Mouse (Mus musculus): Measurements from ENCODE around the gene Nr2c1. TPM values are rescaled to one million over a fixed set of nuclear protein-coding genes. Genes with fewer than 3 reads are reported as not detected.

Gene Nr2c1
- polyA plus RNA-seq, 1 experiment from 2014 or later: 6.8 TPM

- Histone ChIP-seq H3K36me3 (ENCODE audit: control insufficient read depth, insufficient read depth) (peaks cover 14% of the 10 kb centered on the region), H3K27me3 (ENCODE audit: control insufficient read depth, insufficient read depth, low read length) (no peaks in the 10 kb centered on the region), H3K4me3 (ENCODE audit: low read length) (no peak overlapping the region), H3K9me3 (replicated peaks; ENCODE audit: control insufficient read depth, low read length) (no peaks in the 10 kb centered on the region), H3K9ac (ENCODE audit: low read length) (no peak overlapping the region), H3K4me1 (ENCODE audit: control insufficient read depth, insufficient read depth, low read length) (peaks cover 8% of the 10 kb centered on the region), H3K4me2 (ENCODE audit: low read depth, low read length) (no peak overlapping the region), H3K27ac (ENCODE audit: low read length) (no peak overlapping the region)
- no peak for ATAC-seq (replicated peaks; ENCODE audit: extremely low read depth, insufficient read depth, low FRiP score)
These were observed 6.0 kb downstream of the Nr2c1 start for GRCm38 (mm10) chr10:94153841-94154240.

DNA sequence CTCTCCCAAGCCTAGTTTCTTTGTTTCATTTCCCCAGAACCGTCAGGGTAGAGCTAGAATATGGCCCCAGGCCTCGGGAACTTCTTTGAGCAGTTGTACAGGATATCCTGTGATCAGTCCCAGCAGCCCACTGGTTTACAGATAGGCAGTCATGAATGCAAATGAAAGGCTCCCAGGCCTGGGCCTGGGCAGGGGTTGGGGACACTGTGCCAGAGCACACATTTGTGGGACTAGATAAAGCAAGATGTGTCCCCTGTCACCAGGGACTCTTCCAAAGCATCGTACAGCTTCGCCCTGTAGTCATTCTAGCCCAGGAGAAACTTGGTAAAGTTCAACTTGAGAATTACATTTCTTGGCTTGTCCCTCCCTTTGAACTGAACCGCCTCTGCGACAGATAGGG, 11.1 kb downstream of the Nr2c1 start:
- no peak overlapping the region for H3K27ac ChIP-seq (ENCODE audit: low read length)

GRCm38 (mm10) chr10:94159406-94159805, 11.6 kb downstream of the Nr2c1 start:
- H3K9ac ChIP-seq (ENCODE audit: low read length): no peak overlapping the region
- WGBS: 84% methylated on average over 4 of the region's 4 CpGs
- no peak overlapping the region for H3K27ac ChIP-seq (ENCODE audit: low read length)
- no peaks in the 10 kb centered on the region for H3K27me3 ChIP-seq (ENCODE audit: control insufficient read depth, insufficient read depth, low read length)
- H3K4me1 ChIP-seq (ENCODE audit: control insufficient read depth, insufficient read depth, low read length): no peaks in the 10 kb centered on the region
- H3K36me3 ChIP-seq (ENCODE audit: control insufficient read depth, insufficient read depth): peaks cover 30% of the 10 kb centered on the region
- no peak for ATAC-seq (replicated peaks; ENCODE audit: extremely low read depth, insufficient read depth, low FRiP score)
- H3K9me3 ChIP-seq (replicated peaks; ENCODE audit: control insufficient read depth, low read length): no peaks in the 10 kb centered on the region
- no peak overlapping the region for H3K4me3 ChIP-seq (ENCODE audit: low read length)
- no peak overlapping the region for H3K4me2 ChIP-seq (ENCODE audit: low read depth, low read length)

More for the DNA sequence above, 11.1 kb downstream of the Nr2c1 start:
- Histone ChIP-seq H3K4me1 (ENCODE audit: control insufficient read depth, insufficient read depth, low read length) (no peaks in the 10 kb centered on the region), H3K4me3 (ENCODE audit: low read length) (no peak overlapping the region), H3K27me3 (ENCODE audit: control insufficient read depth, insufficient read depth, low read length) (no peaks in the 10 kb centered on the region), H3K9ac (ENCODE audit: low read length) (no peak overlapping the region), H3K9me3 (replicated peaks; ENCODE audit: control insufficient read depth, low read length) (no peaks in the 10 kb centered on the region), H3K36me3 (ENCODE audit: control insufficient read depth, insufficient read depth) (peaks cover 30% of the 10 kb centered on the region), H3K4me2 (ENCODE audit: low read depth, low read length) (no peak overlapping the region)
- 80% methylated on average over 6 of the region's 6 CpGs for WGBS
- ATAC-seq (replicated peaks; ENCODE audit: extremely low read depth, insufficient read depth, low FRiP score): no peak

DNA sequence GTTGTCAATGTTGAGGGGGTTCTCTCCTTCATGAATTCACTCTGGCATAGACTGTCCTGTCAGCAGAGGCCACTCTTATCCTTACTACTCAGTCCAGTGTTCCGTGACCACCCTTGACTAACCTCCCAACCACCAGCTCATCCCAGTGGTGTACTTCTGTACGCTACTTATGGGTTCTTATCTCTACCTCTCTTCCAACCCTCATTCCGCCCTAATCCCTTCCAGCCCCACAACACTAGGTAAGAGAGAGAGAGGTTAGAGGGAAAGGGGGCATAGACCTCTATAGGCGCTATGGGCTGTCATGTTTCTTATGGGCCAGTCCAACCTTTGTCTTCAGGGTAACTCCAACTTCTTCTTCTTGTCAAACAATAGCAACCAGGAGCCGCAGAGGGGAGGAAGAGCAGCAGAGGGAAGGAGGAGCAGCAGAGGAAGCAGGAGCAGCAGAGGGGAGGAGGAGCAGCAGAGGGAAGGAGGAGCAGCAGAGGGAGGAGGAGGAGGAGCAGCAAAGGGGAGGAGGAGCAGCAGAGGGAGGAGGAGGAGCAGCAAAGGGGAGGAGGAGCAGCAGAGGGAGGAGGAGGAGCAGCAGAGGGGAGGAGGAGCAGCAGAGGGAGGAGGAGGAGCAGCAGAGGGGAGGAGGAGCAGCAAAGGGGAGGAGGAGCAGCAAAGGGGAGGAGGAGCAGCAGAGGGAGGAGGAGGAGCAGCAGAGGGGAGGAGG, 13.4 kb downstream of the Nr2c1 start:
- H3K27ac ChIP-seq (ENCODE audit: low read length): no peak overlapping the region
- H3K36me3 ChIP-seq (ENCODE audit: control insufficient read depth, insufficient read depth): peaks cover 35% of the 10 kb centered on the region
- WGBS: 76% methylated on average over 5 of the region's 5 CpGs
- H3K9me3 ChIP-seq (replicated peaks; ENCODE audit: control insufficient read depth, low read length): no peaks in the 10 kb centered on the region
- H3K4me3 ChIP-seq (ENCODE audit: low read length): no peak overlapping the region
- no peak for ATAC-seq (replicated peaks; ENCODE audit: extremely low read depth, insufficient read depth, low FRiP score)
- H3K4me1 ChIP-seq (ENCODE audit: control insufficient read depth, insufficient read depth, low read length): no peaks in the 10 kb centered on the region
- H3K9ac ChIP-seq (ENCODE audit: low read length): no peak overlapping the region
- H3K27me3 ChIP-seq (ENCODE audit: control insufficient read depth, insufficient read depth, low read length): no peaks in the 10 kb centered on the region
- no peak overlapping the region for H3K4me2 ChIP-seq (ENCODE audit: low read depth, low read length)

- Histone ChIP-seq H3K4me2 (ENCODE audit: low read depth, low read length) (no peak overlapping the region), H3K9ac (ENCODE audit: low read length) (no peak overlapping the region), H3K27ac (ENCODE audit: low read length) (no peak overlapping the region), H3K9me3 (replicated peaks; ENCODE audit: control insufficient read depth, low read length) (no peaks in the 10 kb centered on the region), H3K36me3 (ENCODE audit: control insufficient read depth, insufficient read depth) (peaks cover 34% of the 10 kb centered on the region), H3K4me3 (ENCODE audit: low read length) (no peak overlapping the region), H3K4me1 (ENCODE audit: control insufficient read depth, insufficient read depth, low read length) (no peaks in the 10 kb centered on the region), H3K27me3 (ENCODE audit: control insufficient read depth, insufficient read depth, low read length) (no peaks in the 10 kb centered on the region)
- ATAC-seq (replicated peaks; ENCODE audit: extremely low read depth, insufficient read depth, low FRiP score): no peak
- 89% methylated on average over 7 of the region's 7 CpGs for WGBS
These were observed 14.2 kb downstream of the Nr2c1 start for GRCm38 (mm10) chr10:94162031-94162430.

DNA sequence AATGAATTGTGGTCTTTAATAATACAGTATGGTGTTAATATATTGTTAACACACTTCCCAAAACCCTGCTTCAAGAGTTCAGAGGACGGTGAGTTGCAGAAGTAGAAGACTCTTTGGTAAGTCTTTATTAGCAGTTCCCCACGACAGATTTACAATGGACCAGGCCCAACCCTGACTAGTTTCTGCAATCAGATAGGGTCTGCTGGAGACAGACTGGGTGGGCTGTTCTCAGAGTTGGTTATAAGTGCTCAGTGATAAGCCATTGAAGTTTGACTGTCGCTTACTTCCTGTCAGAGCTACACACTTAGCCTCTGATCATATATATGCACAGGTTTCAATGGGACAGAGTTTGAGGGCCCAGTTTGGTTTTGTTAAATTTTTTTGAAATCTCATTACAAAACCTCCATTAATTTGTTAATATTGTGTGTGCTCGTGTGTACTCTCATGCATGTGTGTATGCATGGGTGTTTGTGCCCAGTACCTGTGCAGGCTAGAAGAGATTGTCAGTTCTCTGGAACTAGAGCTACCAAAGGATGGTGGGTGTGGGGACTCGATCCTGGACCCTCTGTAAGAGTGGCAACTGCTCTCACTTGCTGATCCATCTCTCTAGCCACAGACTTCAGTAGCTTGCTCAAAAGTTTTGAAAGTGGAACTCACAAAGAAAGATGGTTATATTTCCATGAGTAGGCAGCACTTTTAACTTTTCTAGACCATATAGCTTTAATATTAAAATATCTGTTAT, 16.5 kb downstream of the Nr2c1 start:
- Histone ChIP-seq H3K27ac (ENCODE audit: low read length) (no peak overlapping the region), H3K9ac (ENCODE audit: low read length) (no peak overlapping the region), H3K4me1 (ENCODE audit: control insufficient read depth, insufficient read depth, low read length) (no peaks in the 10 kb centered on the region), H3K9me3 (replicated peaks; ENCODE audit: control insufficient read depth, low read length) (no peaks in the 10 kb centered on the region), H3K27me3 (ENCODE audit: control insufficient read depth, insufficient read depth, low read length) (no peaks in the 10 kb centered on the region), H3K4me2 (ENCODE audit: low read depth, low read length) (no peak overlapping the region), H3K4me3 (ENCODE audit: low read length) (no peak overlapping the region), H3K36me3 (ENCODE audit: control insufficient read depth, insufficient read depth) (peaks cover 38% of the 10 kb centered on the region)
- 77% methylated on average over 5 of the region's 5 CpGs for WGBS
- no peak for ATAC-seq (replicated peaks; ENCODE audit: extremely low read depth, insufficient read depth, low FRiP score)

GRCm38 (mm10) chr10:94165426-94165825, 17.6 kb downstream of the Nr2c1 start:
- ATAC-seq (replicated peaks; ENCODE audit: extremely low read depth, insufficient read depth, low FRiP score): no peak
- Histone ChIP-seq H3K27ac (ENCODE audit: low read length) (no peak overlapping the region), H3K36me3 (ENCODE audit: control insufficient read depth, insufficient read depth) (peaks cover 43% of the 10 kb centered on the region), H3K9ac (ENCODE audit: low read length) (no peak overlapping the region), H3K4me3 (ENCODE audit: low read length) (no peak overlapping the region), H3K27me3 (ENCODE audit: control insufficient read depth, insufficient read depth, low read length) (no peaks in the 10 kb centered on the region), H3K4me2 (ENCODE audit: low read depth, low read length) (no peak overlapping the region), H3K9me3 (replicated peaks; ENCODE audit: control insufficient read depth, low read length) (peaks cover 5% of the 10 kb centered on the region), H3K4me1 (ENCODE audit: control insufficient read depth, insufficient read depth, low read length) (no peaks in the 10 kb centered on the region)
- 86% methylated on average over 16 of the region's 16 CpGs for WGBS

- Histone ChIP-seq H3K36me3 (ENCODE audit: control insufficient read depth, insufficient read depth) (peaks cover 44% of the 10 kb centered on the region), H3K27ac (ENCODE audit: low read length) (no peak overlapping the region), H3K9ac (ENCODE audit: low read length) (no peak overlapping the region), H3K4me1 (ENCODE audit: control insufficient read depth, insufficient read depth, low read length) (no peaks in the 10 kb centered on the region), H3K9me3 (replicated peaks; ENCODE audit: control insufficient read depth, low read length) (peaks cover 5% of the 10 kb centered on the region), H3K4me2 (ENCODE audit: low read depth, low read length) (no peak overlapping the region), H3K4me3 (ENCODE audit: low read length) (no peak overlapping the region), H3K27me3 (ENCODE audit: control insufficient read depth, insufficient read depth, low read length) (no peaks in the 10 kb centered on the region)
- no peak for ATAC-seq (replicated peaks; ENCODE audit: extremely low read depth, insufficient read depth, low FRiP score)
- 90% methylated on average over 11 of the region's 11 CpGs for WGBS
These were observed 19.4 kb downstream of the Nr2c1 start for GRCm38 (mm10) chr10:94167051-94167750.
